Mouse (Mus musculus) ES-E14 (cell line): ENCODE measurements around the gene Col5a1. TPM values are rescaled to one million over a fixed set of nuclear protein-coding genes. Genes with fewer than 3 reads are reported as not detected.

Experiments used
- DNase-seq: peaks from one replicate; pipeline ENCODE4 v3.0.0-alpha.2; 2013; ENCODE audit warnings: low read depth, low spot score
- H3K27ac ChIP-seq: 2 replicates; pipeline ENCODE4 v1.5.1; 2012; ENCODE audit warnings: low read depth, mild to moderate bottlenecking, low read length, moderate library complexity, mixed read lengths; ENCODE audit not compliant: poor library complexity, insufficient read depth, severe bottlenecking
- H3K36me3 ChIP-seq: 2 replicates; pipeline ENCODE4 v1.6.1; 2012; ENCODE audit warnings: mild to moderate bottlenecking, low read length, moderate library complexity, mixed read lengths; ENCODE audit not compliant: control insufficient read depth, poor library complexity, insufficient read depth, severe bottlenecking
- H3K4me1 ChIP-seq, 2 experiments: fragments of 150-350 bp in 1 of 2; sonication (generic) in 1 of 2; 2 replicates each; pipeline ENCODE4 v1.6.1; 2012; ENCODE audit warnings: low read length in 2 of 2, mild to moderate bottlenecking in 1 of 2, mixed read lengths in 1 of 2; ENCODE audit not compliant: control insufficient read depth in 2 of 2, insufficient read depth in 2 of 2, poor library complexity in 1 of 2
- H3K4me3 ChIP-seq, 2 experiments: fragments of 150-350 bp in 1 of 2; sonication (generic) in 1 of 2; 2 replicates each; pipeline ENCODE4 v1.5.1; 2012; ENCODE audit warnings: low read length in 2 of 2, low read depth in 1 of 2, mild to moderate bottlenecking in 1 of 2, mixed read lengths in 1 of 2; ENCODE audit not compliant: insufficient read depth in 1 of 2, poor library complexity in 1 of 2, severe bottlenecking in 1 of 2
- H3K9ac ChIP-seq: 2 replicates; pipeline ENCODE4 v1.6.1; 2012; ENCODE audit warnings: low read depth, mild to moderate bottlenecking, low read length, mixed read lengths; ENCODE audit not compliant: poor library complexity, insufficient read depth, severe bottlenecking
- H3K9me3 ChIP-seq: fragments of 150-350 bp; sonication (generic); 2 replicates; pipeline ENCODE4 v1.6.1; 2012; ENCODE audit warnings: low read depth, mild to moderate bottlenecking, low read length; ENCODE audit not compliant: control insufficient read depth, insufficient read depth
- CHD2 ChIP-seq: IDR thresholded peaks from 2 replicates; pipeline ENCODE4 v1.6.1; 2014; ENCODE audit warnings: mild to moderate bottlenecking, low read depth, low read length, inconsistent platforms
- HCFC1 ChIP-seq: IDR thresholded peaks from 2 replicates; pipeline ENCODE4 v1.6.1; 2012; ENCODE audit warnings: low read length, inconsistent platforms, borderline replicate concordance; ENCODE audit not compliant: insufficient read depth
- MAFK ChIP-seq: IDR thresholded peaks from 2 replicates; pipeline ENCODE4 v1.6.1; 2014; ENCODE audit warnings: mild to moderate bottlenecking, low read depth, low read length, inconsistent platforms; ENCODE audit not compliant: insufficient read depth
- ZC3H11A ChIP-seq: IDR thresholded peaks from 2 replicates; pipeline ENCODE4 v1.6.1; 2012; ENCODE audit warnings: low read depth, mild to moderate bottlenecking, inconsistent platforms, low read length, borderline replicate concordance
- ZNF384 ChIP-seq: IDR thresholded peaks from 2 replicates; pipeline ENCODE4 v1.6.1; 2012; ENCODE audit warnings: low read depth, low read length, inconsistent platforms
- in situ Hi-C, 2 experiments: fragments of 600-800 bp; cut with MboI; formaldehyde crosslinking; loops; one replicate each; pipeline ENCODE4 v1.15.1; 2025; ENCODE audit warnings: low sequenced_read_pairs in 2 of 2, inconsistent platforms in 1 of 2; ENCODE audit not compliant: unreplicated experiment in 2 of 2
- total RNA-seq: library from RNA; depleted of rRNA; stranded (reverse); fragments of 300-350 nt; gene quantifications from 2 replicates; pipeline ENCODE4 v1.2.3, GENCODE M21; 2012

The Col5a1 gene
- total RNA-seq, 1 experiment = 42.3 TPM

GRCm38 (mm10) chr2:27872276-27872675, 13.9 kb upstream of the Col5a1 start:
- H3K4me3 ChIP-seq = no peak overlapping the region
- TF ChIP-seq MAFK (no peak), CHD2 (no peak), ZC3H11A (no peak), ZNF384 (no peak), HCFC1 (no peak)
- no peaks in the 10 kb centered on the region for H3K4me1 ChIP-seq
- no peaks in the 10 kb centered on the region for H3K9me3 ChIP-seq
- in situ Hi-C loops = no loop called here
- no peak overlapping the region for H3K27ac ChIP-seq
- H3K36me3 ChIP-seq = no peaks in the 10 kb centered on the region
- no peak overlapping the region for H3K9ac ChIP-seq
- DNase-seq = no peak

DNA sequence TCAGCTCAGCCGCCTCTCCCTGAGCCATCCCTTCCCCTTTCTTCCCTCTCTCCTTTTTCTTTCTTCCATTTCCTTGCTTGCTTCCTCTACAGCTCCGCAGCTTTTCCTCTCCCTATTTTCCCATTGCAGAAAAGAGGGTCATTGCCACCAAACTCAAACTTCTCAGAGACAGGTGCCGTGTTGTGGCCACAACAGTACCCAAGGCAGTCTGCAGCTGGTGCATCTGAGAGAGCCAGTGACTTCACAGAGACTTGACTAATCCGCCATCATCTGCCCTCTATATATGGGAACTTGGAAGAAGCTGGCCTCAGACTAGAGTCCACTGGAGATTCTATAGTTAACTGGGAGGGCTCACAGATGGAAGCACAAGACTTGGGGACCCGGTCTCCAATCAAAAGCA, 13.2 kb upstream of the Col5a1 start:
- DNase-seq = no peak
- Histone ChIP-seq H3K36me3 (no peaks in the 10 kb centered on the region), H3K9me3 (no peaks in the 10 kb centered on the region), H3K27ac (no peak overlapping the region), H3K4me1 (no peaks in the 10 kb centered on the region), H3K9ac (no peak overlapping the region), H3K4me3 (no peak overlapping the region)
- TF ChIP-seq HCFC1 (no peak), ZC3H11A (no peak), CHD2 (no peak), ZNF384 (no peak), MAFK (no peak)
- in situ Hi-C loops = no loop called here

GRCm38 (mm10) chr2:27874596-27874995, 11.6 kb upstream of the Col5a1 start:
- TF ChIP-seq CHD2 (no peak), HCFC1 (no peak), ZNF384 (no peak), ZC3H11A (no peak), MAFK (no peak)
- Histone ChIP-seq H3K36me3 (no peaks in the 10 kb centered on the region), H3K27ac (no peak overlapping the region), H3K4me3 (no peak overlapping the region), H3K9me3 (no peaks in the 10 kb centered on the region), H3K4me1 (no peaks in the 10 kb centered on the region), H3K9ac (no peak overlapping the region)
- DNase-seq = no peak
- in situ Hi-C loops = no loop called here

DNA sequence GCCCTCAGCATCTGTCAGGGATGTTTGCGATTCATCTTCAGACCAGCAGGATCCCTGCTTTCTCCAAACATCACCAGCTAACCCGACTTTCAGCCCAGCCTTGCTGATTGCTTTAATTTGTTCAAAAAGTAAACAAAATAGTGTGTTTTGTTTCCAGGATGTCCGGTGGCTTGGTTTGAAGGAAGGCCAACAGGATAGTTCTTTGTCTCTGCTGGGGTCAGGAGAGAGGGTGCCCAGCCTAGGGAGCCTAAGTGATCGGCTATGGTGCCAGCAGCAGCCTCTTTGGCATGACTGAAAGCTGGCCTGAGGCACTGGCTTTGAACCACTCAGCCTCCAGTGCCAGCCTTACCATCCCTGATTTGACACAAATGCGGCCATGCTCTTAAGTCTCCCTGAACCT, 11.0 kb upstream of the Col5a1 start:
- no peaks in the 10 kb centered on the region for H3K4me1 ChIP-seq
- DNase-seq = no peak
- H3K9ac ChIP-seq = no peak overlapping the region
- in situ Hi-C loops = no loop called here
- no peaks in the 10 kb centered on the region for H3K9me3 ChIP-seq
- H3K36me3 ChIP-seq = no peaks in the 10 kb centered on the region
- TF ChIP-seq HCFC1 (no peak), MAFK (no peak), ZC3H11A (no peak), ZNF384 (no peak), CHD2 (no peak)
- H3K27ac ChIP-seq = no peak overlapping the region
- no peak overlapping the region for H3K4me3 ChIP-seq

DNA sequence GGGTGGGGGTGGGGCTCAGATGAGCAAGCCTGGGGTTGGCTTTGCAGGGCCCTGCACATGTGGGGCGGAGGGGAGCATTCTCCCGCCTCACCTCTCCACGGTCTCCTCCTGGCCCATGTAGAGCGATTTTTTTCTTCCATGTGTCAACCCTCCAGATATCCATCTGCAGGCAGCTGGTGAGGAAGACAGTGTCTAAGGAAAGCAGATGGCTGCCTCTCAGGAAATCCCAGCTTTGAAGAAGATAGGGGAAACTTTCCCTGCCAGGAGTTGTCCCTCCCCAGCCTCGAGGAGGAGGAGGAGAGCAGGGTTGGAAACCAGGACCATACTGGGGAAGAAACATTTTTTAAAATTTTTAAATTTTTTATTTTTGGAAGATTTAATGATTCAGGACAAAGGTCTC, 10.4 kb upstream of the Col5a1 start:
- H3K9me3 ChIP-seq = no peaks in the 10 kb centered on the region
- H3K4me1 ChIP-seq = no peaks in the 10 kb centered on the region
- no peak overlapping the region for H3K9ac ChIP-seq
- TF ChIP-seq HCFC1 (no peak), CHD2 (no peak), ZNF384 (0 out of 2 replicates have a peak, but pooled peaks have one; percentile 16), MAFK (no peak), ZC3H11A (no peak)
- in situ Hi-C loops = no loop called here
- no peak overlapping the region for H3K4me3 ChIP-seq
- H3K36me3 ChIP-seq = no peaks in the 10 kb centered on the region
- DNase-seq = no peak
- H3K27ac ChIP-seq = no peak overlapping the region
